Mouse (Mus musculus) lung, embryonic 14.5 days (tissue): ENCODE results near the gene Mss51. TPM values are rescaled to one million over a fixed set of nuclear protein-coding genes. Genes with fewer than 3 reads are reported as not detected.

Source experiments
- ATAC-seq: fragments of 200-750 bp; cut with Nextera tagmentation; 2 replicates; pipeline ENCODE4 v1.8.0; 2017; ENCODE audit warnings: mild to moderate bottlenecking, moderate TSS enrichment, moderate library complexity; ENCODE audit not compliant: insufficient read depth
- DNase-seq: peaks from one replicate; pipeline ENCODE4 v3.0.0-alpha.2; 2015
- H3K27ac ChIP-seq: fragments of 300-500 bp; sonication (generic); 2 replicates; pipeline ENCODE4 v1.5.1; 2014; ENCODE audit warnings: low read depth, mild to moderate bottlenecking, moderate library complexity
- H3K27me3 ChIP-seq: fragments of 300-500 bp; sonication (generic); 2 replicates; pipeline ENCODE4 v1.6.1; 2014; ENCODE audit warnings: low read length, control low read depth; ENCODE audit not compliant: insufficient read depth
- H3K36me3 ChIP-seq: fragments of 300-500 bp; sonication (generic); 2 replicates; pipeline ENCODE4 v1.6.1; 2014; ENCODE audit warnings: control low read depth; ENCODE audit not compliant: insufficient read depth
- H3K4me1 ChIP-seq: fragments of 300-500 bp; sonication (generic); 2 replicates; pipeline ENCODE4 v1.6.1; 2014; ENCODE audit warnings: antibody characterized with exemption, control low read depth; ENCODE audit not compliant: insufficient read depth
- H3K4me2 ChIP-seq: fragments of 300-500 bp; sonication (generic); 2 replicates; pipeline ENCODE4 v1.6.1; 2014; ENCODE audit warnings: mild to moderate bottlenecking
- H3K4me3 ChIP-seq: fragments of 300-500 bp; sonication (generic); 2 replicates; pipeline ENCODE4 v1.5.1; 2014; ENCODE audit warnings: low read depth, low read length
- H3K9ac ChIP-seq: fragments of 300-500 bp; sonication (generic); 2 replicates; pipeline ENCODE4 v1.6.1; 2014
- H3K9me3 ChIP-seq: fragments of 300-500 bp; sonication (generic); 2 replicates; pipeline ENCODE4 v1.6.1; 2016; ENCODE audit warnings: low read depth, low read length, control low read depth
- CTCF ChIP-seq: IDR thresholded peaks from 2 replicates; pipeline ENCODE4 v1.5.1; 2016; ENCODE audit warnings: antibody characterized with exemption, low read depth
- WGBS: fragments of 180-500 bp; shearing (Covaris S2); extraction: QIAGEN DNeasy Blood & Tissue Kit; methylation state at CpG from one replicate; pipeline ENCODE4 v1.1.7; 2014; 5-methylcytosine and 5-hydroxymethylcytosine counted together
- polyA plus RNA-seq: library from polyadenylated mRNA; unstranded; fragments of >200 nt; fragmentation: Nextera tagmentation; extraction: Ambion mirVana; gene quantifications from 2 replicates; pipeline ENCODE4 v1.2.1, GENCODE M21; 2014

The Mss51 gene
- 0.96 and 1.4 TPM in 2 replicates for polyA plus RNA-seq

- ATAC-seq (no peak), DNase-seq (no peak)
- Histone ChIP-seq H3K4me3 (no peak within 1 kb of the TSS), H3K4me2 (no peak within 1 kb of the TSS), H3K4me1 (no peaks in the 10 kb centered on the region), H3K27me3 (no peaks in the 10 kb centered on the region), H3K36me3 (peaks cover 48% of the 10 kb centered on the region), H3K9me3 (no peaks in the 10 kb centered on the region), H3K27ac (no peak within 1 kb of the TSS), H3K9ac (no peak within 1 kb of the TSS)
- 59% methylated on average over 2 of the region's 2 CpGs for WGBS
- no peak for TF ChIP-seq CTCF
Observed at GRCm38 (mm10) chr14:20496603-20497002, at the start of gene Mss51. TSS of gene Mss51 (minus strand) at chr14:20496901.

DNA sequence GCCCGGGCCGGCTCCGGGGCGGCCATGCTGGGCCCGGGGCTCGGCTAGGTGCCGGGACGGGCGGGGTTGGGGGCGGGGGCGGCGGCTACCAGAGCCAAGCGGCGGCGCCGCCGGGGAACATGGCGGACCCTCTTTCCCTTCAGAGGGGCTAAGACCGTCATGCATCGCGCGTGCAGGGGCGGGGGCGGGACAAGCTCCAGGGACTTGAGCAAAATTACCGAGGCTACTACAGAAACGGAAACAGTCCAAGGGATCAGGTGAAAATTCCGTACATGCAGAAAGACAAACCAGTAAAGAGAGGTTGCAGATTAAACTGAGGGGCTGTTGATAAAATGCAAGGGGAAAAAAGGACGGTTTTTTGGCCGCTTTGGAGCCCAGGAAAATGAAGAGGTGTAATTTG, 49.7 kb upstream of the Mss51 start, which contains the start of gene Ppp3cb:
Ppp3cb (minus strand) TSS at position 159 of the 400 bp plus-strand sequence.
- Histone ChIP-seq H3K9ac (peak within 1 kb of the TSS; percentile 97), H3K4me3 (peak within 1 kb of the TSS; percentile 89), H3K27me3 (no peaks in the 10 kb centered on the region), H3K27ac (peak within 1 kb of the TSS; percentile 99), H3K36me3 (peaks cover 25% of the 10 kb centered on the region), H3K9me3 (no peaks in the 10 kb centered on the region), H3K4me2 (peak within 1 kb of the TSS; percentile 75), H3K4me1 (peaks cover 3% of the 10 kb centered on the region)
- no peak for TF ChIP-seq CTCF
- ATAC-seq (peak; percentile 94), DNase-seq (peak; percentile 93)
- under 1% methylated on average over 26 of the region's 29 CpGs for WGBS

- peaks cover 19% of the 10 kb centered on the region for H3K36me3 ChIP-seq
- peak overlapping the region; percentile 75 for H3K4me2 ChIP-seq
- no peaks in the 10 kb centered on the region for H3K9me3 ChIP-seq
- peaks cover 3% of the 10 kb centered on the region for H3K4me1 ChIP-seq
- ATAC-seq = peak; percentile 100
- WGBS = under 1% methylated on average over 54 of the region's 67 CpGs
- peak overlapping the region; percentile 89 for H3K4me3 ChIP-seq
- TF ChIP-seq CTCF = no peak
- peak overlapping the region; percentile 99 for H3K27ac ChIP-seq
- peak; percentile 92 for DNase-seq
- H3K27me3 ChIP-seq = no peaks in the 10 kb centered on the region
- H3K9ac ChIP-seq = peak overlapping the region; percentile 97
Observed at GRCm38 (mm10) chr14:20545529-20546331, 49.0 kb upstream of the Mss51 start.

DNA sequence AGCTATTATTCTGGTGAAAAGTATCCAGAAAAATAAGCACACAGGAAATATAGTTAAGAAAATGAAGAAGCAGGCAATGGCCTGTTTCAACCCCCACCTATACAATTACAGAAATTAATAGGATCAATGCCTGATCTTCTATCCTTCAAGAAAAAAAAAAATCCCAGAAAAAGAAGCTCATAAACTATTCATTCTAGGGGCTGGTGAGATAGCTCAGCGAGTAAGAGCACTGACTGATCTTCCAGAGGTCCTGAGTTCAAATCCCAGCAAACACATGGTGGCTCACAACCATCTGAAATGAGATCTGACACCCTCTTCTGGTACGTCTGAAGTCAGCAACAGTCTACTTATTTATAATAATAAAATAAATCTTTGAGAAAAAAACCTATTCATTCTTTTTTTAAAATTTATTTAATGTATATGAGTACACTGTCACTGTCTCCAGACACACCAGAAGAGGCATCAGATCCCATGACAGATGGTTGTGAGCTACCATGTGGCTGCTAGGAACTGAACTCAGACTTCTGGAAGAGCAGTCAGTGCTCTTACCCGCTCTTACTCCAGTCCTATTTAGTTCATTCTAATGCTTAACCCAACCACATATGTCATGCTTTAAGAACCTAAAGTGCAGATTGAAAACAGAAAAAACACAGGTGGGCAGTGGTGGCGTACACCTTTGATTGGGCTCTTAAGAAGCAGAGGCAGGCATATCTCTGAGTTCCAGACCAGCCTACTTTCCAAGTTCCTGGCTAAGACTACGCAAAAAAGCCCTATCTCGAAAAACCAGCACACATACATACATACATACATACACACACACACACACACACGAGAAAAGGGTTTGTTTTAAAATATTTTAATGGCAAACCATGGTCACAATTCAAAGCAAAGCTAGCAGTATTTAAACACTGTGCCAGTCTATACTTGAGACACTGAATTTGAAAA, 48.0 kb upstream of the Mss51 start:
- Histone ChIP-seq H3K9me3 (no peaks in the 10 kb centered on the region), H3K27me3 (no peaks in the 10 kb centered on the region), H3K4me3 (peak overlapping the region; percentile 89), H3K36me3 (peaks cover 13% of the 10 kb centered on the region), H3K4me1 (peaks cover 3% of the 10 kb centered on the region), H3K4me2 (peak overlapping the region; percentile 75), H3K9ac (peak overlapping the region; percentile 97; the same call in 1 of the 2 replicates), H3K27ac (no peak overlapping the region)
- DNase-seq (peak; percentile 29), ATAC-seq (no peak)
- TF ChIP-seq CTCF = no peak
- WGBS = 61% methylated on average over 7 of the region's 7 CpGs

DNA sequence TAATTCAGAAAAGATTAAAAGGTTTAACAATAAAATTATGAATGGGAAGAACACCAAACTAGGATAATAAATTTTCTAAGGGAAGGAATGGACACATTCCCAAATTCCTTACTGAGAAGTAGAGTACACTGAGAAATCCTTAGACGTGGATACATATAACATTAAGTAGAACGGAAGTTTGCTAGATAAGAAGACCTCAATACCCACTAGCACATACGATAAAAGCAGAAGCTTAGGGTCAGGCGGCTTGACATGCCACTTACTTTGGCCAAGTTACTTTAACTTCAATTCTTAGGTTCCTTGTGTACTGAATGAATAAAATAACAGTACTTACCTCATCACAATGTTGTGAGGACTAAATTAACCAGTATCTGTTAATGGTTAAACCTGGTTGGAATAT, 32.9 kb upstream of the Mss51 start:
- DNase-seq (no peak), ATAC-seq (no peak)
- Histone ChIP-seq H3K9ac (no peak overlapping the region), H3K4me2 (no peak overlapping the region), H3K4me3 (no peak overlapping the region), H3K27ac (no peak overlapping the region), H3K9me3 (no peaks in the 10 kb centered on the region), H3K4me1 (no peaks in the 10 kb centered on the region), H3K27me3 (no peaks in the 10 kb centered on the region), H3K36me3 (peaks cover 9% of the 10 kb centered on the region)
- no peak for TF ChIP-seq CTCF
- WGBS = 77% methylated on average over 4 of the region's 4 CpGs

GRCm38 (mm10) chr14:20520179-20520578, 23.5 kb upstream of the Mss51 start:
- Histone ChIP-seq H3K4me2 (no peak overlapping the region), H3K4me3 (no peak overlapping the region), H3K4me1 (no peaks in the 10 kb centered on the region), H3K9me3 (no peaks in the 10 kb centered on the region), H3K9ac (no peak overlapping the region), H3K36me3 (peaks cover 50% of the 10 kb centered on the region), H3K27ac (no peak overlapping the region), H3K27me3 (no peaks in the 10 kb centered on the region)
- no peak for DNase-seq
- ATAC-seq = no peak
- no peak for TF ChIP-seq CTCF
- 96% methylated on average over 2 of the region's 2 CpGs for WGBS
